Mouse (Mus musculus): ENCODE measurements around the gene Tjap1.
A peak's percentile ranks its signal among the peaks of the same experiment; 100 is the strongest.

Tjap1 gene

GRCm38 (mm10) chr17:46252571-46253451, 30.0 kb downstream of the Tjap1 start:
- no peak for DNase-seq (ENCODE audit: low spot score)

GRCm38 (mm10) chr17:46251174-46251573, 31.7 kb downstream of the Tjap1 start:
- no peak for DNase-seq (ENCODE audit: low spot score)

GRCm38 (mm10) chr17:46248189-46248522, 34.7 kb downstream of the Tjap1 start:
- no peak for DNase-seq (ENCODE audit: low spot score)

- peak; percentile 92 for DNase-seq (ENCODE audit: low spot score)
Measured at GRCm38 (mm10) chr17:46247512-46248188, 35.2 kb downstream of the Tjap1 start, which contains the start of the genes Polr1c and Yipf3. Gene Polr1c, minus strand, starts transcription at chr17:46248054. Gene Yipf3, plus strand, starts transcription at chr17:46248080.

GRCm38 (mm10) chr17:46244579-46244978, 38.2 kb downstream of the Tjap1 start:
- DNase-seq (ENCODE audit: low spot score) = no peak

GRCm38 (mm10) chr17:46243624-46244023, 39.2 kb downstream of the Tjap1 start:
- DNase-seq (ENCODE audit: low spot score) = no peak

- no peak for DNase-seq (ENCODE audit: low spot score)
Measured at GRCm38 (mm10) chr17:46242993-46243392, 39.8 kb downstream of the Tjap1 start.

GRCm38 (mm10) chr17:46242274-46242673, 40.6 kb downstream of the Tjap1 start:
- no peak for DNase-seq (ENCODE audit: low spot score)

GRCm38 (mm10) chr17:46241471-46241870, 41.4 kb downstream of the Tjap1 start:
- DNase-seq (ENCODE audit: low spot score) = no peak

- no peak for DNase-seq (ENCODE audit: low spot score)
Measured at GRCm38 (mm10) chr17:46239516-46240114, 43.2 kb downstream of the Tjap1 start.

GRCm38 (mm10) chr17:46237480-46237879, 45.3 kb downstream of the Tjap1 start:
- DNase-seq (ENCODE audit: low spot score) = no peak

- DNase-seq (ENCODE audit: low spot score) = no peak
Measured at GRCm38 (mm10) chr17:46237079-46237478, 45.7 kb downstream of the Tjap1 start.

- DNase-seq (ENCODE audit: low spot score) = no peak
Measured at GRCm38 (mm10) chr17:46236067-46236466, 46.8 kb downstream of the Tjap1 start.

- DNase-seq (ENCODE audit: low spot score) = no peak
Measured at GRCm38 (mm10) chr17:46227576-46227975, 55.2 kb downstream of the Tjap1 start.

- DNase-seq (ENCODE audit: low spot score) = no peak
Measured at GRCm38 (mm10) chr17:46221601-46222000, 61.2 kb downstream of the Tjap1 start.

- DNase-seq (ENCODE audit: low spot score) = no peak
Measured at GRCm38 (mm10) chr17:46210550-46210949, 72.3 kb downstream of the Tjap1 start.

Measured in ovary, adult 18-20 months (tissue).